Mouse (Mus musculus) right cerebral cortex, adult 2 months (tissue): ENCODE results near the gene Acbd6.
A peak's percentile ranks its signal among the peaks of the same experiment; 100 is the strongest.

Source experiments
- DNase-seq, 2 experiments: peaks; one replicate each; pipeline ENCODE4 v3.0.0; 2021 to 2022; ENCODE audit warnings: low spot score in 2 of 2

The Acbd6 gene

GRCm38 (mm10) chr1:155720006-155720405 is 162.1 kb downstream of the Acbd6 start:
- DNase-seq: no peak

GRCm38 (mm10) chr1:155721443-155721842 is 163.5 kb downstream of the Acbd6 start:
- peak; percentile 57 to 67 for DNase-seq

GRCm38 (mm10) chr1:155722185-155722584 is 164.3 kb downstream of the Acbd6 start:
- no peak for DNase-seq

GRCm38 (mm10) chr1:155724301-155724700 is 166.4 kb downstream of the Acbd6 start:
- DNase-seq: no peak

GRCm38 (mm10) chr1:155725876-155726275 is 168.0 kb downstream of the Acbd6 start:
- DNase-seq: no peak

GRCm38 (mm10) chr1:155727830-155728229 is 169.9 kb downstream of the Acbd6 start:
- DNase-seq: no peak

GRCm38 (mm10) chr1:155729113-155729795 is 171.3 kb downstream of the Acbd6 start:
- DNase-seq: no peak

GRCm38 (mm10) chr1:155731156-155731555 is 173.2 kb downstream of the Acbd6 start:
- no peak for DNase-seq

GRCm38 (mm10) chr1:155736096-155736825 is 178.3 kb downstream of the Acbd6 start:
- DNase-seq: no peak

GRCm38 (mm10) chr1:155737017-155737808 is 179.3 kb downstream of the Acbd6 start:
- DNase-seq: no peak

GRCm38 (mm10) chr1:155737809-155738383 is 180.0 kb downstream of the Acbd6 start:
- no peak for DNase-seq
